Mouse (Mus musculus) kidney, postnatal 0 days (tissue): ENCODE data around the gene Prr29. TPM values are rescaled to one million over a fixed set of nuclear protein-coding genes. Genes with fewer than 3 reads are reported as not detected.

ENCODE experiments used
- ATAC-seq: fragments of 200-750 bp; cut with Nextera tagmentation; replicated peaks from 2 replicates; pipeline ENCODE4 v1.8.0; 2017; ENCODE audit warnings: low read depth, moderate number of reproducible peaks, moderate TSS enrichment, moderate library complexity; ENCODE audit not compliant: low FRiP score
- DNase-seq: peaks from one replicate; pipeline ENCODE4 v3.0.0-alpha.2; 2016; ENCODE audit warnings: low spot score
- H3K27ac ChIP-seq: fragments of 300-500 bp; sonication (generic); 2 replicates; pipeline ENCODE4 v1.5.1; 2014; ENCODE audit warnings: mild to moderate bottlenecking
- H3K27me3 ChIP-seq: fragments of 300-500 bp; sonication (generic); 2 replicates; pipeline ENCODE4 v1.6.1; 2014; ENCODE audit warnings: low read length, mixed read lengths; ENCODE audit not compliant: insufficient read depth
- H3K36me3 ChIP-seq: fragments of 300-500 bp; sonication (generic); 2 replicates; pipeline ENCODE4 v1.6.1; 2014; ENCODE audit warnings: low read length, mixed read lengths; ENCODE audit not compliant: insufficient read depth
- H3K4me1 ChIP-seq: fragments of 300-500 bp; sonication (generic); replicated peaks from 2 replicates; pipeline ENCODE4 v1.6.1; 2014; ENCODE audit warnings: antibody characterized with exemption, low read length, mixed read lengths; ENCODE audit not compliant: insufficient read depth
- H3K4me2 ChIP-seq: fragments of 300-500 bp; sonication (generic); 2 replicates; pipeline ENCODE4 v1.6.1; 2014; ENCODE audit warnings: mild to moderate bottlenecking, low read length, moderate library complexity, mixed read lengths
- H3K4me3 ChIP-seq: fragments of 300-500 bp; sonication (generic); replicated peaks from 2 replicates; pipeline ENCODE4 v1.5.1; 2014; ENCODE audit warnings: low read depth, low read length
- H3K9ac ChIP-seq: fragments of 300-500 bp; sonication (generic); 2 replicates; pipeline ENCODE4 v1.6.1; 2014; ENCODE audit warnings: low read depth, low read length
- H3K9me3 ChIP-seq: fragments of 300-500 bp; sonication (generic); replicated peaks from 2 replicates; pipeline ENCODE4 v1.6.1; 2016; ENCODE audit warnings: low read length, inconsistent platforms, mixed read lengths
- CTCF ChIP-seq: IDR thresholded peaks from 2 replicates; pipeline ENCODE4 v1.5.1; 2016; ENCODE audit warnings: antibody characterized with exemption, low read depth, mild to moderate bottlenecking, moderate library complexity
- WGBS: fragments of 180-500 bp; shearing (Covaris S2); extraction: QIAGEN DNeasy Blood & Tissue Kit; methylation state at CpG from one replicate; pipeline ENCODE4 v1.1.7; 2014; 5-methylcytosine and 5-hydroxymethylcytosine counted together
- polyA plus RNA-seq: library from polyadenylated mRNA; unstranded; fragments of >200 nt; fragmentation: Nextera tagmentation; extraction: Ambion mirVana; gene quantifications from 2 replicates; pipeline ENCODE4 v1.2.1, GENCODE M21; 2015

The Prr29 gene
- polyA plus RNA-seq, 1 experiment from 2014 or later = 0.24 TPM

DNA sequence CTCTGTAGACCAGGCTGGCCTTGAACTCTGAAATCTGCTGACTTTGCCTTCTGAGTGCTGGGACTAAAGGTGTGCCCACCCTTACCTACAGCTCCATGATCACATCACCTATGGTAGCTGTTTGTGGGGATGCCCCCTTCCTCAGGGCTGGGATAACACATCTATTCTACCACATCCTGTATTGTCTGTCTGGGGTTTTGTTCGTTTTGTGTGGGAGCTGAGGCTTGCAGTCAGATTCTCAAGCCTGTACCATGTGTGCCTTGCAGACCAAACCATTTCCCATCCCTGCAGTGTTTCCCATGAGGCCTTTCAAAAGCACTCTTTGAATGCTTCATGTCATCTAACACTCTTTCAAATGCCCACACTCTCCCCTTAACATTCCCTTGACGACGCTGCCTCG is 13.3 kb upstream of the Prr29 start:
- ATAC-seq = no peak
- H3K4me2 ChIP-seq = no peak overlapping the region
- 80% methylated on average over 4 of the region's 4 CpGs for WGBS

GRCm38 (mm10) chr11:106353188-106353587 is 12.1 kb upstream of the Prr29 start, which contains the start of gene Scn4a:
Gene Scn4a, minus strand, starts transcription at chr11:106353288.
- Histone ChIP-seq H3K9ac (no peak within 1 kb of the TSS), H3K27ac (no peak within 1 kb of the TSS), H3K27me3 (no peaks in the 10 kb centered on the region), H3K9me3 (no peaks in the 10 kb centered on the region), H3K36me3 (no peaks in the 10 kb centered on the region), H3K4me1 (0 out of 2 replicates have a peak, but pooled peaks cover 3% of the 10 kb centered on the region), H3K4me3 (no peak within 1 kb of the TSS), H3K4me2 (no peak within 1 kb of the TSS)
- no peak for TF ChIP-seq CTCF
- WGBS = 61% methylated on average over 12 of the region's 12 CpGs
- no peak for DNase-seq
- no peak; the same call in 1 of the 2 replicates for ATAC-seq

More for the DNA sequence above, 13.3 kb upstream of the Prr29 start:
- TF ChIP-seq CTCF = no peak
- DNase-seq = no peak
- H3K27me3 ChIP-seq = no peaks in the 10 kb centered on the region
- H3K36me3 ChIP-seq = no peaks in the 10 kb centered on the region
- no peak overlapping the region for H3K27ac ChIP-seq
- H3K4me3 ChIP-seq = no peak overlapping the region
- 0 out of 2 replicates have a peak, but pooled peaks cover 3% of the 10 kb centered on the region for H3K4me1 ChIP-seq
- H3K9me3 ChIP-seq = no peaks in the 10 kb centered on the region
- no peak overlapping the region for H3K9ac ChIP-seq

DNA sequence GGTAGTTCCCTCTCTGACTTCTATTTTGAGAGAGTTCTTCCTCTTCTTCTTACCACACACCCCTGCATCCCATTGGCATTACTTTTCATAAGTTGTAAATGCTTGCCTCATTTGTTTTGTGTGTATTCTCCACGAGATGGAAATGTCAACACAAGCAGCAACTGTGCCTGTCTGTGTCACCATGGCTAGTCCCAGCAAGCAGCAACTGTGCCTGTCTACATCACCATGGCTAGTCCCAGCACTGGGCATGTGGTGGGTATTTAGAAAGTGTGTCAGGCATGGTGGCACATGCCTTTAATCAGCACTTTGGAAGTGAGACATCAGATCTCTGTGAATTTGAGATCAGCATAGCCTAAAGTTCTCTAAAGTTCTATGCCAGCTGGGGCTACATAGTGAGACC is 11.1 kb upstream of the Prr29 start:
- Histone ChIP-seq H3K4me1 (0 out of 2 replicates have a peak, but pooled peaks cover 3% of the 10 kb centered on the region), H3K27ac (no peak overlapping the region), H3K4me3 (no peak overlapping the region), H3K4me2 (no peak overlapping the region), H3K9me3 (no peaks in the 10 kb centered on the region), H3K36me3 (no peaks in the 10 kb centered on the region), H3K9ac (no peak overlapping the region), H3K27me3 (no peaks in the 10 kb centered on the region)
- TF ChIP-seq CTCF = no peak
- no peak for DNase-seq
- WGBS = 46% methylated on average over 1 of the region's 1 CpGs
- no peak for ATAC-seq

DNA sequence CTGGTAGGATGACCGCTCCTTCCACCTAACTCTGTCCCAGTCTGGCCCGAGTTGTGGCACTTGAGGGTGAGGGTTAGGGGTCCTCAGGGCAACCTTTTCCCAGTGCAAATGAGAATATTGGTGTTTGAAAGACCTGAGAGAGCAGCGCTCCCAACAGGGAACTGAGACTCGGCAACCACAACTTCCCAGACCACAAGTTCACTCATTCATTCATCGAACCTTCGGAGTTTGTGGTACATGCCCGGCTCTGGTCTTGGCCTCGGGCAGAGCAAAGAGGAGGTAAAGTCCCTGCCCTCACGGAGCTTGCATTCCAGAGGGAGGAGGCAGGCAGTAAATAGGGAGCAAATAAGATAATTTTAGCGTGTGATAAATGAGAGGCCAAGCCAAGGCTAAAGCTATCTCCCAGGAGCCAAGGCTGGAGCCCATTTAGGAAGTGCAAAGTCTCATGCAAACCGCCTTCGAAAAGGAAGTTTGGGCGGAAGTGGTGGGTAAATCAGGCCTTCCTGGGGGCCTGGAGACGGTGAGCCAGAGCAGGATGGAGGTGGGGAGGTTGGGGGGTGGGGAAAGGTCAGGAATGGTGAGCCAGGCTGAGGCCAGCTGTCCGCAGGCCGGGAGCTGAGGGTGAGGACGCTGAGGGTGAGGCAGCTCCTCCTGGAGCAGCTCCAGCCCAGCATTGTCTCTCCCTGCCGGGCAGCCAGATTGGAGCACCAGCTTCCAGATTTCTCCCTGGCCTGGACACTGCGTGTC is 9.7 kb upstream of the Prr29 start:
- H3K4me3 ChIP-seq = no peak overlapping the region
- no peaks in the 10 kb centered on the region for H3K9me3 ChIP-seq
- H3K27me3 ChIP-seq = no peaks in the 10 kb centered on the region
- no peak for TF ChIP-seq CTCF
- no peaks in the 10 kb centered on the region for H3K36me3 ChIP-seq
- H3K4me1 ChIP-seq = 0 out of 2 replicates have a peak, but pooled peaks cover 3% of the 10 kb centered on the region
- no peak for DNase-seq
- H3K4me2 ChIP-seq = no peak overlapping the region
- ATAC-seq = no peak
- 56% methylated on average over 19 of the region's 19 CpGs for whole genome bisulfite sequencing
- no peak overlapping the region for H3K27ac ChIP-seq
- H3K9ac ChIP-seq = no peak overlapping the region

GRCm38 (mm10) chr11:106359350-106359749 is 5.9 kb upstream of the Prr29 start:
- Histone ChIP-seq H3K9me3 (no peaks in the 10 kb centered on the region), H3K9ac (no peak overlapping the region), H3K27ac (no peak overlapping the region), H3K4me2 (no peak overlapping the region), H3K36me3 (no peaks in the 10 kb centered on the region), H3K4me3 (no peak overlapping the region), H3K27me3 (no peaks in the 10 kb centered on the region), H3K4me1 (0 out of 2 replicates have a peak, but pooled peaks cover 3% of the 10 kb centered on the region)
- DNase-seq (no peak), ATAC-seq (no peak)
- peak; percentile 59 for TF ChIP-seq CTCF
- 29% methylated on average over 5 of the region's 5 CpGs for WGBS

DNA sequence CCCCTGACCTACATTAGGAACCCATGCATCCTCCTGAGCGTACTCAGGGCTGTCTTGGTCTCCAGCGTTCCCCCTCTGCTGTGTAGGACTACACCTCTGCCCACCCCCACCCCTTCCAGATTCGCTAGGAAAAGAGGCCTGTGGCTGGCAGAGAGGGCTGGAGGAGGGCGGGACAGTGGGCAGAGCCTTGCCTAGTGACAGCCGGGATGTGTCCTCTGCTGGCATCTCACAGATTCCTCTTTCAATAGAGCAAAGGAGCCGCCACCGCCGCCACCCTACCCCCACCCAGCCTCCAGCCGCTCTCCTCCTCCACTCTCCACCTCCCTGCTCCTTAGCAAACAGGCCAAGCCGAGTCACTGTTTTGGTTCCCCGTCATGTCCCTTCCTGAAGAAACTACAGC is 560 bp upstream of the Prr29 start:
- Histone ChIP-seq H3K9me3 (no peaks in the 10 kb centered on the region), H3K9ac (no peak overlapping the region), H3K4me1 (peaks cover 13% of the 10 kb centered on the region; the same call in 1 of the 2 replicates), H3K36me3 (no peaks in the 10 kb centered on the region), H3K27ac (peak overlapping the region; percentile 54), H3K4me3 (no peak overlapping the region), H3K4me2 (peak overlapping the region; percentile 18; the same call in 1 of the 2 replicates), H3K27me3 (no peaks in the 10 kb centered on the region)
- 16% methylated on average over 11 of the region's 11 CpGs for WGBS
- TF ChIP-seq CTCF = no peak
- DNase-seq (peak; percentile 79), ATAC-seq (peak; percentile 75; the same call in 1 of the 2 replicates)
